Mouse (Mus musculus) lung, postnatal 0 days (tissue): Measurements from ENCODE around the gene Slc38a6.

Experiments used
- CTCF ChIP-seq: IDR thresholded peaks from 2 replicates; pipeline ENCODE4 v1.5.1; 2016; ENCODE audit warnings: antibody characterized with exemption, mild to moderate bottlenecking
- EP300 ChIP-seq: IDR thresholded peaks from 2 replicates; pipeline ENCODE4 v1.6.1; 2016; ENCODE audit warnings: antibody characterized with exemption, mild to moderate bottlenecking, control low read depth

- no peak for TF ChIP-seq CTCF
- TF ChIP-seq EP300: no peak
Observed at GRCm38 (mm10) chr12:73325181-73325580, 38.6 kb downstream of the Slc38a6 start.
